26 mouse cellular contexts compared by ENCODE assay signal in genomic region chr6:99281433-99281832, GRCm38 (mm10).
"Had no signal": no experiment of that assay in that cellular context is flagged by ENCODE, and none has a peak within 500 bp of the region (broad histone marks: within the 10 kb centered on the region; RNA-seq: fewer than 3 reads in every experiment).

No protein-coding gene starts in this region.

- ATAC-seq: forebrain, embryonic 13.5 days; forebrain, embryonic 15.5 days; forebrain, embryonic 16.5 days; forebrain, postnatal 0 days had no signal

- H3K27ac ChIP-seq: embryonic facial prominence, embryonic 10.5 days; embryonic facial prominence, embryonic 12.5 days; embryonic facial prominence, embryonic 13.5 days; embryonic facial prominence, embryonic 15.5 days; forebrain, embryonic 10.5 days; forebrain, embryonic 12.5 days; forebrain, embryonic 13.5 days; forebrain, embryonic 15.5 days; gastrocnemius, adult 2 months; heart, adult 2 months had no signal

- H3K27me3 ChIP-seq: embryonic facial prominence, embryonic 12.5 days; forebrain, embryonic 12.5 days; forebrain, embryonic 13.5 days; forebrain, embryonic 15.5 days had no signal

- DNase-seq: cerebellum, adult 9-10 months; cerebellum, adult 9-11 months; cerebellum, postnatal 10 days; cerebellum, postnatal 14 days; cerebellum, postnatal 25 days; cerebellum, postnatal 36 days; embryo, embryonic 11 days; forebrain, postnatal 0 days; gastrocnemius, adult 2 months; gastrocnemius, postnatal 10 days; gastrocnemius, postnatal 14 days; gastrocnemius, postnatal 25 days; gastrocnemius, postnatal 36 days; heart, adult 11 months; heart, adult 18-20 months; heart, adult 2 months had no signal

- H3K9ac ChIP-seq: embryonic facial prominence, embryonic 12.5 days; embryonic facial prominence, embryonic 13.5 days; embryonic facial prominence, embryonic 15.5 days; forebrain, embryonic 12.5 days; forebrain, embryonic 13.5 days; forebrain, embryonic 15.5 days; forebrain, postnatal 0 days had no signal

- H3K36me3 ChIP-seq: embryonic facial prominence, embryonic 10.5 days; embryonic facial prominence, embryonic 12.5 days; embryonic facial prominence, embryonic 13.5 days; embryonic facial prominence, embryonic 15.5 days; forebrain, embryonic 10.5 days; forebrain, embryonic 12.5 days; forebrain, embryonic 15.5 days had no signal

- H3K9me3 ChIP-seq: embryonic facial prominence, embryonic 10.5 days; embryonic facial prominence, embryonic 12.5 days; embryonic facial prominence, embryonic 13.5 days; embryonic facial prominence, embryonic 15.5 days; forebrain, embryonic 10.5 days; forebrain, embryonic 12.5 days; forebrain, embryonic 13.5 days; forebrain, embryonic 15.5 days had no signal

- H3K4me2 ChIP-seq: embryonic facial prominence, embryonic 12.5 days; embryonic facial prominence, embryonic 13.5 days; embryonic facial prominence, embryonic 15.5 days; forebrain, embryonic 12.5 days; forebrain, embryonic 13.5 days; forebrain, embryonic 15.5 days had no signal

- H3K4me3 ChIP-seq: embryonic facial prominence, embryonic 10.5 days; embryonic facial prominence, embryonic 12.5 days; embryonic facial prominence, embryonic 13.5 days; embryonic facial prominence, embryonic 15.5 days; erythroblast, embryonic 14.5 days; forebrain, embryonic 10.5 days; forebrain, embryonic 12.5 days; forebrain, embryonic 13.5 days; forebrain, embryonic 15.5 days; gastrocnemius, adult 2 months; heart, adult 2 months had no signal
